Mouse (Mus musculus): ENCODE results near the gene Anapc11.

DNA sequence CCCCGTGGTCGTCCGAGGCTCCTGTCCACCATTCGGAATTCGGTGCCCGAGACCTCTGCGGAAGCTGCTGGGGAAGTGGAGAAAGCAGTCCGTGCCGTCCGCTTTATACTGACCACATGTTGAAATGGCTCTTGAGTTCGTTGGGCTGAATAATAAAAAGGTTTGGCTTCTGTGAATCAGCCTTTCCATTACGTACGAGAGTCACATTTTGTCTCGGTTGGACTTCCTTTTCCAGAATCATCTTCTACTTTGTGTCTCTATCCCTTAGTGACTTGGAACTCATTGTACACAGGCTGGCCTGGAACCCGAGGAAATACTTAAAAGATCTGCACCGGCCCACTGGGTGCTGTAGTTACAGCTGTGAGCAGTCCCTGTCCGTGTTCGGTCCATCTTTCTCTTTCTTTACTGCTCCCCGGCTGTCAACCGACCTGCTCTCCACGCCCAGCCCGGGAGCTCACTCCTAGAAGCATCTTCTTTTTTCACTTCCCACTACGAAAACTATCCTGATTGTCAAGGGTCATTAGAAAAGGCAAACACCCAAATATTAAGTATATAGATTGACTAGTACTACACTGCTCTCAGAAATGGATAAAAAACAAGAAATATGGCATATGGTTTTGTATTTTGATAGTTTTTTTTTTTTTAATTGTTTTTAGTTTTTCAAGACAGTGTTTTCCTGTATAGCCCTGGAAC, 24.5 kb upstream of the Anapc11 start:
- TF ChIP-seq CTCF (IDR thresholded peaks at IDR 0.05; ENCODE audit: control insufficient read depth, insufficient read depth, insufficient read length), result no peak
- no peak for TF ChIP-seq MAX (IDR thresholded peaks at IDR 0.05)
- no peak for TF ChIP-seq USF1 (IDR thresholded peaks at IDR 0.05; ENCODE audit: low read depth)
- TF ChIP-seq CEBPB (IDR thresholded peaks at IDR 0.05; ENCODE audit: low read depth), result no peak
- TF ChIP-seq MYOG (IDR thresholded peaks at IDR 0.05; ENCODE audit: control insufficient read depth, extremely low read depth, insufficient read length), result no peak
- no peak for TF ChIP-seq MYOD1 (IDR thresholded peaks at IDR 0.05; ENCODE audit: control insufficient read depth, insufficient read length, low read depth)

Measured in C2C12 (cell line).